Mouse (Mus musculus) embryo, embryonic 10.5 days (tissue): Measurements from ENCODE around the gene Bhlhe41.

ENCODE experiments used
- DNase-seq: peaks from one replicate; pipeline ENCODE4 v3.0.0-alpha.2; 2015; ENCODE audit warnings: low spot score

Bhlhe41 gene

GRCm38 (mm10) chr6:145870991-145871390 lies 5.6 kb upstream of the Bhlhe41 start:
- no peak for DNase-seq

- DNase-seq: no peak
These were observed 1.8 kb upstream of the Bhlhe41 start for GRCm38 (mm10) chr6:145867111-145867510.

GRCm38 (mm10) chr6:145865886-145866851 lies 811 bp upstream of the Bhlhe41 start:
- DNase-seq: peak; percentile 79

- peak; percentile 56 for DNase-seq
These were observed 1.2 kb downstream of the Bhlhe41 start for GRCm38 (mm10) chr6:145864171-145864570.

- DNase-seq: peak; percentile 79
These were observed 2.0 kb downstream of the Bhlhe41 start for GRCm38 (mm10) chr6:145863065-145863971.

- peak; percentile 22 for DNase-seq
These were observed 2.7 kb downstream of the Bhlhe41 start for GRCm38 (mm10) chr6:145862739-145863064.

GRCm38 (mm10) chr6:145862321-145862720 lies 3.0 kb downstream of the Bhlhe41 start:
- no peak for DNase-seq

- DNase-seq: no peak
These were observed 3.7 kb downstream of the Bhlhe41 start for GRCm38 (mm10) chr6:145861462-145862227.

GRCm38 (mm10) chr6:145860350-145860749 lies 5.0 kb downstream of the Bhlhe41 start:
- DNase-seq: peak; percentile 29

GRCm38 (mm10) chr6:145858414-145858813 lies 6.9 kb downstream of the Bhlhe41 start:
- no peak for DNase-seq

- no peak for DNase-seq
These were observed 7.9 kb downstream of the Bhlhe41 start for GRCm38 (mm10) chr6:145857428-145857827.

GRCm38 (mm10) chr6:145855720-145856551 lies 9.4 kb downstream of the Bhlhe41 start:
- DNase-seq: peak; percentile 98

GRCm38 (mm10) chr6:145854756-145855155 lies 10.6 kb downstream of the Bhlhe41 start:
- DNase-seq: no peak

GRCm38 (mm10) chr6:145853356-145854079 lies 11.8 kb downstream of the Bhlhe41 start:
- DNase-seq: no peak

GRCm38 (mm10) chr6:145852708-145853107 lies 12.7 kb downstream of the Bhlhe41 start:
- DNase-seq: no peak

- DNase-seq: no peak
These were observed 13.4 kb downstream of the Bhlhe41 start for GRCm38 (mm10) chr6:145851956-145852355.

- no peak for DNase-seq
These were observed 14.6 kb downstream of the Bhlhe41 start for GRCm38 (mm10) chr6:145850789-145851188.

GRCm38 (mm10) chr6:145847661-145848060 lies 17.7 kb downstream of the Bhlhe41 start:
- no peak for DNase-seq

GRCm38 (mm10) chr6:145846948-145847347 lies 18.4 kb downstream of the Bhlhe41 start:
- no peak for DNase-seq

GRCm38 (mm10) chr6:145846076-145846475 lies 19.3 kb downstream of the Bhlhe41 start:
- no peak for DNase-seq
